In the genomic region with DNA sequence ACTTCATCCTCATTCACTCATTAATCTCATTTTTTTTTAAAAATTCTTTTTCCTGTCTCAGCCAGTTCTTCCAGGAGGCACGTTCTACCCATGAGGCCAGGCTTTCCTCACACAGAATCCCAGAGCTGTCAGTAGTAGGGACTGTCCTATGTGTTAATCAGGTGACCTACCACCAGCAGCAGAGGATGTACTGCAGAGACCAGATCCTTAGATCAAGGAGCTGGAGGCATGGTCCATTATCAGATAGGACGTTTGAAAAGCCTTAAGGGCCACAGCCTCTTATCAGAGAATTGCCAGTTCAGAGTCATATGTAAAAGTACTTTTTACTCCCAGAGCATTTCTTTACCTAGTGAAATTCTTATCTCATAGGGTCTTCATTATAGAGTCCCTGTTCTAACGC, we compare ENCODE assay signal across 26 mouse cellular contexts. TPM values are rescaled to one million over a fixed set of nuclear protein-coding genes. Genes with fewer than 3 reads are reported as not detected.
DNase-seq lines count a peak whose midpoint lies in the region; ATAC-seq and TF ChIP-seq lines count a peak whose summit lies in the region.
"Had no signal": no experiment of that assay in that cellular context is flagged by ENCODE, and none has a peak within 500 bp of the region (broad histone marks: within the 10 kb centered on the region; RNA-seq: fewer than 3 reads in every experiment).

No protein-coding gene starts in this region.

- no peak overlapping the region for H3K9ac ChIP-seq in liver, embryonic 12.5 days
- H3K9ac ChIP-seq in liver, postnatal 0 days (replicated peaks), result no peak overlapping the region
- no peak overlapping the region for H3K9ac ChIP-seq in liver, embryonic 14.5 days (replicated peaks)
- H3K9ac ChIP-seq in midbrain, embryonic 15.5 days, result no peak overlapping the region
- H3K9ac ChIP-seq: forebrain, embryonic 13.5 days; heart, embryonic 12.5 days; heart, embryonic 15.5 days; hindbrain, embryonic 13.5 days had no signal

- no peak overlapping the region for H3K27ac ChIP-seq in liver, embryonic 12.5 days
- H3K27ac ChIP-seq in liver, postnatal 0 days (ENCODE audit: low read depth), result no peak overlapping the region
- no peak overlapping the region for H3K27ac ChIP-seq in liver, embryonic 14.5 days
- H3K27ac ChIP-seq in midbrain, embryonic 15.5 days, result no peak overlapping the region
- H3K27ac ChIP-seq: forebrain, embryonic 10.5 days; forebrain, embryonic 13.5 days; gastrocnemius, adult 2 months; heart, embryonic 15.5 days; hindbrain, embryonic 10.5 days; hindbrain, embryonic 13.5 days had no signal

- no peaks in the 10 kb centered on the region for H3K9me3 ChIP-seq in liver, embryonic 12.5 days (replicated peaks)
- H3K9me3 ChIP-seq in liver, postnatal 0 days (ENCODE audit: low read length), result no peaks in the 10 kb centered on the region
- H3K9me3 ChIP-seq in liver, embryonic 14.5 days (ENCODE audit: control insufficient read depth, low read length), result no peaks in the 10 kb centered on the region
- H3K9me3 ChIP-seq in midbrain, embryonic 15.5 days, result no peaks in the 10 kb centered on the region
- H3K9me3 ChIP-seq: forebrain, embryonic 10.5 days; forebrain, embryonic 13.5 days; heart, embryonic 12.5 days; heart, embryonic 15.5 days; hindbrain, embryonic 10.5 days; hindbrain, embryonic 13.5 days had no signal

- H3K4me3 ChIP-seq in liver, embryonic 12.5 days, result no peak overlapping the region
- no peak overlapping the region for H3K4me3 ChIP-seq in liver, postnatal 0 days (ENCODE audit: low read depth, low read length)
- no peak overlapping the region for H3K4me3 ChIP-seq in liver, embryonic 14.5 days (ENCODE audit: insufficient read depth in 1 of 2, low read depth in 2 of 2, low read length in 2 of 2)
- H3K4me3 ChIP-seq in midbrain, embryonic 15.5 days, result no peak overlapping the region
- H3K4me3 ChIP-seq: forebrain, embryonic 10.5 days; forebrain, embryonic 13.5 days; gastrocnemius, adult 2 months; heart, embryonic 12.5 days; heart, embryonic 15.5 days; hindbrain, embryonic 10.5 days; hindbrain, embryonic 13.5 days had no signal

- peaks cover 92% of the 10 kb centered on the region for H3K36me3 ChIP-seq in liver, embryonic 12.5 days
- peaks cover 76% of the 10 kb centered on the region for H3K36me3 ChIP-seq in liver, postnatal 0 days (replicated peaks; ENCODE audit: insufficient read depth, low read length)
- peaks cover 61% of the 10 kb centered on the region for H3K36me3 ChIP-seq in liver, embryonic 14.5 days (replicated peaks; ENCODE audit: control insufficient read depth, insufficient read depth, low read depth)
- peaks cover 51% of the 10 kb centered on the region for H3K36me3 ChIP-seq in midbrain, embryonic 15.5 days (replicated peaks)

- TF ChIP-seq EP300 in liver, postnatal 0 days (IDR thresholded peaks at IDR 0.05; ENCODE audit: low read depth), result no peak
- TF ChIP-seq EP300 in liver, embryonic 14.5 days (IDR thresholded peaks at IDR 0.05; ENCODE audit: low read depth), result no peak

- DNase-seq in liver, postnatal 0 days, result no peak
- no peak for DNase-seq in liver, embryonic 14.5 days (ENCODE audit: low read depth in 3 of 3, low spot score in 3 of 3)
- no peak for DNase-seq in cerebellum, adult 9-11 months
- no peak for DNase-seq in c-Kit-positive CD71-positive TER-119-positive erythroid progenitor cells, embryonic 14.5 days (ENCODE audit: low spot score)
- DNase-seq: adrenal gland, postnatal 14 days; B cell, adult 2 months; cerebellum, adult 11-12 months; cerebellum, adult 8-10 months; cerebellum, postnatal 14 days; gastrocnemius, adult 2 months; gastrocnemius, postnatal 14 days; heart, adult 18-20 months; heart, postnatal 10 days; heart, postnatal 36 days had no signal

- peaks cover 38% of the 10 kb centered on the region for H3K4me1 ChIP-seq in liver, embryonic 12.5 days
- peaks cover 13% of the 10 kb centered on the region for H3K4me1 ChIP-seq in liver, postnatal 0 days (ENCODE audit: insufficient read depth)
- peaks cover 14 to 23% of the 10 kb centered on the region in 2 experiments for H3K4me1 ChIP-seq in liver, embryonic 14.5 days (replicated peaks; ENCODE audit: control insufficient read depth in 2 of 2, insufficient read depth in 2 of 2, low read length in 1 of 2)
- H3K4me1 ChIP-seq in midbrain, embryonic 15.5 days, result no peaks in the 10 kb centered on the region
- H3K4me1 ChIP-seq: forebrain, embryonic 10.5 days; forebrain, embryonic 13.5 days; hindbrain, embryonic 10.5 days; hindbrain, embryonic 13.5 days had no signal

- no peak overlapping the region for H3K4me2 ChIP-seq in liver, embryonic 12.5 days
- no peak overlapping the region for H3K4me2 ChIP-seq in liver, postnatal 0 days (ENCODE audit: low read depth, low read length)
- H3K4me2 ChIP-seq in liver, embryonic 14.5 days (ENCODE audit: low read depth), result no peak overlapping the region
- no peak overlapping the region for H3K4me2 ChIP-seq in midbrain, embryonic 15.5 days
- H3K4me2 ChIP-seq: forebrain, embryonic 13.5 days; heart, embryonic 12.5 days; heart, embryonic 15.5 days; hindbrain, embryonic 13.5 days had no signal

- ATAC-seq in liver, embryonic 12.5 days, result 0 out of 2 replicates have a peak, but pooled peaks have one; percentile 32
- no peak for ATAC-seq in liver, postnatal 0 days
- peak; percentile 47 for ATAC-seq in liver, embryonic 14.5 days (ENCODE audit: insufficient read depth)
- 0 out of 2 replicates have a peak, but pooled peaks have one; percentile 42 for ATAC-seq in megakaryocyte progenitor cell, adult 5-6 weeks (replicated peaks; ENCODE audit: poor library complexity)
- ATAC-seq in midbrain, embryonic 15.5 days (replicated peaks), result no peak
- ATAC-seq: forebrain, embryonic 13.5 days; forebrain, embryonic 16.5 days; hindbrain, embryonic 16.5 days had no signal

- WGBS in liver, embryonic 12.5 days (ENCODE audit: insufficient replicate concordance), result 48% methylated on average over 3 of the region's 3 CpGs
- WGBS in liver, postnatal 0 days (ENCODE audit: insufficient replicate concordance), result 59% methylated on average over 3 of the region's 3 CpGs
- WGBS in liver, embryonic 14.5 days (ENCODE audit: insufficient replicate concordance), result 36% methylated on average over 3 of the region's 3 CpGs
- 86% methylated on average over 3 of the region's 3 CpGs for WGBS in midbrain, embryonic 15.5 days

- no peaks in the 10 kb centered on the region for H3K27me3 ChIP-seq in liver, embryonic 12.5 days (replicated peaks)
- H3K27me3 ChIP-seq in liver, postnatal 0 days (ENCODE audit: insufficient read depth, low read length), result no peaks in the 10 kb centered on the region
- no peaks in the 10 kb centered on the region for H3K27me3 ChIP-seq in liver, embryonic 14.5 days (ENCODE audit: control insufficient read depth, insufficient read depth, low read length)
- no peaks in the 10 kb centered on the region for H3K27me3 ChIP-seq in midbrain, embryonic 15.5 days (replicated peaks)
- H3K27me3 ChIP-seq: CH12.LX; forebrain, embryonic 13.5 days; heart, embryonic 12.5 days; heart, embryonic 15.5 days; hindbrain, embryonic 13.5 days had no signal

- no peak for TF ChIP-seq CTCF in liver, postnatal 0 days (IDR thresholded peaks at IDR 0.05; ENCODE audit: low read depth)
- TF ChIP-seq CTCF in liver, embryonic 14.5 days (IDR thresholded peaks at IDR 0.05; ENCODE audit: low read depth), result no peak

RNA-seq across cellular contexts. Expression of a gene that starts 14.7 kb away (rescaled TPM):
- 95.4 and 103 TPM in 2 replicates for polyA plus RNA-seq in liver, embryonic 12.5 days (2016; fragmentation: Nextera tagmentation; extraction: Ambion mirVana)
- polyA plus RNA-seq in liver, postnatal 0 days (2015; fragmentation: Nextera tagmentation; extraction: Ambion mirVana), result 76.1 and 79.2 TPM in 2 replicates
- 21.4 and 26.7 TPM in 2 replicates for polyA plus RNA-seq in liver, embryonic 14.5 days (2012; rRNA removed)
- 72.8 and 81.7 TPM in 2 replicates for polyA plus RNA-seq in liver, embryonic 14.5 days (2014; fragmentation: Nextera tagmentation; extraction: Ambion mirVana)
- total RNA-seq in megakaryocyte progenitor cell, adult 5-6 weeks (2015), result 93.8 and 125 TPM in 2 replicates
- total RNA-seq in megakaryocyte progenitor cell, adult 5-6 weeks (2017), result 45.3 and 89.8 TPM in 2 replicates
- 51.1 and 51.3 TPM in 2 replicates for polyA plus RNA-seq in midbrain, embryonic 15.5 days (2015; fragmentation: Nextera tagmentation; extraction: Ambion mirVana)

RNA-seq across cellular contexts. Expression of a gene that starts 16.8 kb away (rescaled TPM):
- 298 and 306 TPM in 2 replicates for polyA plus RNA-seq in liver, embryonic 12.5 days (2016; fragmentation: Nextera tagmentation; extraction: Ambion mirVana)
- 45.3 and 48.5 TPM in 2 replicates for polyA plus RNA-seq in liver, postnatal 0 days (2015; fragmentation: Nextera tagmentation; extraction: Ambion mirVana)
- 146 and 164 TPM in 2 replicates for polyA plus RNA-seq in liver, embryonic 14.5 days (2012; rRNA removed)
- 161 and 173 TPM in 2 replicates for polyA plus RNA-seq in liver, embryonic 14.5 days (2014; fragmentation: Nextera tagmentation; extraction: Ambion mirVana)
- total RNA-seq in megakaryocyte progenitor cell, adult 5-6 weeks (2015), result 90.7 and 110 TPM in 2 replicates
- total RNA-seq in megakaryocyte progenitor cell, adult 5-6 weeks (2017), result 136 and 153 TPM in 2 replicates
- 247 and 295 TPM in 2 replicates for polyA plus RNA-seq in midbrain, embryonic 15.5 days (2015; fragmentation: Nextera tagmentation; extraction: Ambion mirVana)

RNA-seq across cellular contexts. Expression of a gene that starts 54.4 kb away (rescaled TPM):
- 27.4 and 28.0 TPM in 2 replicates for polyA plus RNA-seq in liver, embryonic 12.5 days (2016; fragmentation: Nextera tagmentation; extraction: Ambion mirVana)
- polyA plus RNA-seq in liver, postnatal 0 days (2015; fragmentation: Nextera tagmentation; extraction: Ambion mirVana), result 34.7 and 42.5 TPM in 2 replicates
- polyA plus RNA-seq in liver, embryonic 14.5 days (2012; rRNA removed), result 18.9 and 19.9 TPM in 2 replicates
- polyA plus RNA-seq in liver, embryonic 14.5 days (2014; fragmentation: Nextera tagmentation; extraction: Ambion mirVana), result 19.3 and 20.7 TPM in 2 replicates
- 3.2 and 6.7 TPM in 2 replicates for total RNA-seq in megakaryocyte progenitor cell, adult 5-6 weeks (2015)
- 0.44 and 0.87 TPM in 2 replicates for total RNA-seq in megakaryocyte progenitor cell, adult 5-6 weeks (2017)
- polyA plus RNA-seq in midbrain, embryonic 15.5 days (2015; fragmentation: Nextera tagmentation; extraction: Ambion mirVana), result 22.8 TPM in 2 replicates

Comparison
In these comparisons a context has a peak if more than half of its experiments do, and no peak if none do; other contexts are left out.
1. ATAC-seq: peak in liver, embryonic 12.5 days (single experiment), liver, embryonic 14.5 days (single experiment) and megakaryocyte progenitor cell, adult 5-6 weeks (single experiment); none in liver, postnatal 0 days (single experiment) and midbrain, embryonic 15.5 days (single experiment).